Mouse (Mus musculus): Measurements from ENCODE around the gene Stk25.

DNA sequence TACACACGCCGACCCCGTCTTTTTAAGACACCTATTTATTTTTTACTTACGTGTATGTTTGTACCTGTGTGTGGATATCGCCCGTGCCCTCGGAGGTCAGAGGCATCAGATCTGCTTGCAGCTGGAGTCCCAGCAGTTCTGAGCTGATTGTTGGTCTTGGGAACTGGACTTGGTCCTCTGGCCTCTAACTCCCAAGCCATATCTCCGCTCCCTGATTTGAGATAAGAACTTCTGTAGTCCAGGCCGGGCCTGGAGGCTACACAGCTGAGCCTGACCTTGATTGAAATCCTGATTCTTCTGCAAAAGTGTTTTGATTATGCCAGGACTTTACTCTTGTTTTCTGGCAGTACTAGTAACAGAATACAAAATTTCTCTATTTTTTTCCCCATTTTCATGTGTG, 34.3 kb upstream of the Stk25 start:
- TF ChIP-seq TAL1 (IDR thresholded peaks at IDR 0.05; ENCODE audit: low read length) (no peak), GATA1 (IDR thresholded peaks at IDR 0.05; ENCODE audit: low read length) (no peak)
